Mouse (Mus musculus) megakaryocyte, embryonic 14.5 days (primary cell): ENCODE measurements around the gene Zfp985.

Experiments used
- FLI1 ChIP-seq: IDR thresholded peaks from 2 replicates; pipeline ENCODE4 v1.6.1; 2012; ENCODE audit warnings: low read length, inconsistent platforms, mixed read lengths
- GATA1 ChIP-seq: IDR thresholded peaks from 3 replicates; pipeline ENCODE4 v1.6.1; 2012; ENCODE audit warnings: mixed read lengths, low read length, inconsistent platforms, borderline replicate concordance

- no peak; the same call in 2 of the 3 replicates for TF ChIP-seq GATA1
- TF ChIP-seq FLI1: no peak
Observed at GRCm38 (mm10) chr4:147520100-147520499, 33.0 kb upstream of the Zfp985 start.
